Mouse (Mus musculus) T-helper 1 cell (primary cell): ENCODE data around the gene Cilp.
"Not testable (repeated sequence)": the region's sequence is repeated elsewhere in the genome, so short reads cannot be mapped to it uniquely, and the experiment has no call there.

ENCODE experiments used
- in situ Hi-C: fragments of 300-600 bp; cut with MboI, MseI; formaldehyde crosslinking; loops from one replicate; pipeline ENCODE4 v1.15.1; 2025; ENCODE audit warnings: high pct_unique_total_duplicates

Cilp gene

GRCm38 (mm10) chr9:65248377-65248690 lies 16.6 kb upstream of the Cilp start:
- in situ Hi-C loops, result no loop called here

- in situ Hi-C loops, result loop anchor here (10.0 kb wide), 1 partner anchor 403 kb away; no protein-coding TSS in a partner anchor
These were observed 13.0 kb upstream of the Cilp start for GRCm38 (mm10) chr9:65252026-65252425.

GRCm38 (mm10) chr9:65255906-65256600 lies 8.9 kb upstream of the Cilp start:
- in situ Hi-C loops, result loop anchor here (10.0 kb wide), 1 partner anchor 399 kb away; no protein-coding TSS in a partner anchor

- in situ Hi-C loops, result loop anchor here (10.0 kb wide), 1 partner anchor 397 kb away; no protein-coding TSS in a partner anchor
These were observed 7.6 kb upstream of the Cilp start for GRCm38 (mm10) chr9:65257218-65257910.

- in situ Hi-C loops, result loop anchor here (10.0 kb wide), 1 partner anchor 395 kb away; no protein-coding TSS in a partner anchor
These were observed 5.6 kb upstream of the Cilp start for GRCm38 (mm10) chr9:65259366-65259765.

GRCm38 (mm10) chr9:65261591-65262230 lies 3.3 kb upstream of the Cilp start:
- in situ Hi-C loops, result loop anchor here (10.0 kb wide), 1 partner anchor 1843 kb away; no protein-coding TSS in a partner anchor

- in situ Hi-C loops, result loop anchor here (10.0 kb wide), 1 partner anchor 1842 kb away; no protein-coding TSS in a partner anchor
These were observed 2.3 kb upstream of the Cilp start for GRCm38 (mm10) chr9:65262641-65263120.

GRCm38 (mm10) chr9:65267742-65268515 lies 2.9 kb downstream of the Cilp start:
- in situ Hi-C loops, result loop anchor here (10.0 kb wide), 1 partner anchor 1837 kb away; no protein-coding TSS in a partner anchor

- in situ Hi-C loops, result no loop called here
These were observed 8.2 kb downstream of the Cilp start for GRCm38 (mm10) chr9:65273048-65273809.

- in situ Hi-C loops, result no loop called here
These were observed 8.9 kb downstream of the Cilp start for GRCm38 (mm10) chr9:65273873-65274272.

- in situ Hi-C loops, result not testable (repeated sequence)
These were observed 9.9 kb downstream of the Cilp start for GRCm38 (mm10) chr9:65274851-65275250.

- in situ Hi-C loops, result no loop called here
These were observed 11.0 kb downstream of the Cilp start for GRCm38 (mm10) chr9:65275810-65276530.

GRCm38 (mm10) chr9:65281536-65282151 lies 16.7 kb downstream of the Cilp start:
- in situ Hi-C loops, result no loop called here

- in situ Hi-C loops, result no loop called here
These were observed 18.3 kb downstream of the Cilp start for GRCm38 (mm10) chr9:65283301-65283700.

GRCm38 (mm10) chr9:65288252-65288651 lies 23.3 kb downstream of the Cilp start:
- in situ Hi-C loops, result not testable (repeated sequence)

- in situ Hi-C loops, result no loop called here
These were observed 25.0 kb downstream of the Cilp start for GRCm38 (mm10) chr9:65289988-65290387.

GRCm38 (mm10) chr9:65292421-65292820 lies 27.4 kb downstream of the Cilp start:
- in situ Hi-C loops, result no loop called here

GRCm38 (mm10) chr9:65293119-65293518 lies 28.1 kb downstream of the Cilp start:
- in situ Hi-C loops, result no loop called here

GRCm38 (mm10) chr9:65293580-65293972 lies 28.6 kb downstream of the Cilp start:
- in situ Hi-C loops, result no loop called here
